Mouse (Mus musculus) forebrain, embryonic 16.5 days (tissue): ENCODE results near the gene Rxfp1. TPM values are rescaled to one million over a fixed set of nuclear protein-coding genes. Genes with fewer than 3 reads are reported as not detected.

Source experiments
- ATAC-seq: fragments of 200-750 bp; cut with Nextera tagmentation; 2 replicates; pipeline ENCODE4 v1.8.0; 2017; ENCODE audit warnings: mild to moderate bottlenecking, moderate library complexity
- H3K27ac ChIP-seq: fragments of 300-500 bp; sonication (generic); 2 replicates; pipeline ENCODE4 v1.5.1; 2014; ENCODE audit warnings: low read length, control low read depth
- H3K27me3 ChIP-seq: fragments of 300-500 bp; sonication (generic); replicated peaks from 2 replicates; pipeline ENCODE4 v1.6.1; 2014; ENCODE audit warnings: low read length; ENCODE audit not compliant: control insufficient read depth, insufficient read depth
- H3K36me3 ChIP-seq: fragments of 300-500 bp; sonication (generic); 2 replicates; pipeline ENCODE4 v1.6.1; 2014; ENCODE audit not compliant: control insufficient read depth, insufficient read depth
- H3K4me1 ChIP-seq: fragments of 300-500 bp; sonication (generic); replicated peaks from 2 replicates; pipeline ENCODE4 v1.6.1; 2014; ENCODE audit warnings: low read length; ENCODE audit not compliant: control insufficient read depth, insufficient read depth
- H3K4me2 ChIP-seq: fragments of 300-500 bp; sonication (generic); 2 replicates; pipeline ENCODE4 v1.6.1; 2014; ENCODE audit warnings: mild to moderate bottlenecking, low read length, control low read depth
- H3K4me3 ChIP-seq: fragments of 300-500 bp; sonication (generic); replicated peaks from 2 replicates; pipeline ENCODE4 v1.5.1; 2014; ENCODE audit warnings: mild to moderate bottlenecking, low read length, control low read depth
- H3K9ac ChIP-seq: fragments of 300-500 bp; sonication (generic); replicated peaks from 2 replicates; pipeline ENCODE4 v1.6.1; 2014; ENCODE audit warnings: low read depth, low read length, control low read depth
- H3K9me3 ChIP-seq: fragments of 300-500 bp; sonication (generic); 2 replicates; pipeline ENCODE4 v1.6.1; 2016; ENCODE audit warnings: low read length; ENCODE audit not compliant: control insufficient read depth
- WGBS: fragments of 180-500 bp; shearing (Covaris S2); extraction: QIAGEN DNeasy Blood & Tissue Kit; methylation state at CpG from one replicate; pipeline ENCODE4 v1.1.7; 2014; 5-methylcytosine and 5-hydroxymethylcytosine counted together
- polyA plus RNA-seq: library from polyadenylated mRNA; unstranded; fragments of >200 nt; fragmentation: Nextera tagmentation; extraction: Ambion mirVana; gene quantifications from 2 replicates; pipeline ENCODE4 v1.2.1, GENCODE M21; 2015

Rxfp1 gene
- polyA plus RNA-seq, 1 experiment from 2014 or later = 0.41 TPM

GRCm38 (mm10) chr3:79676411-79676810 is 61.3 kb downstream of the Rxfp1 start:
- no peaks in the 10 kb centered on the region for H3K27me3 ChIP-seq
- no peaks in the 10 kb centered on the region for H3K36me3 ChIP-seq
- H3K9me3 ChIP-seq = no peaks in the 10 kb centered on the region

GRCm38 (mm10) chr3:79674641-79675040 is 63.0 kb downstream of the Rxfp1 start:
- ATAC-seq = no peak
- Histone ChIP-seq H3K27ac (no peak overlapping the region), H3K9me3 (no peaks in the 10 kb centered on the region), H3K4me2 (no peak overlapping the region), H3K9ac (no peak overlapping the region), H3K4me1 (no peaks in the 10 kb centered on the region), H3K4me3 (no peak overlapping the region), H3K27me3 (no peaks in the 10 kb centered on the region), H3K36me3 (no peaks in the 10 kb centered on the region)
- WGBS = 88% methylated on average over 5 of the region's 5 CpGs

More at GRCm38 (mm10) chr3:79676411-79676810, 61.3 kb downstream of the Rxfp1 start:
- H3K4me2 ChIP-seq = no peak overlapping the region
- WGBS = 96% methylated on average over 3 of the region's 3 CpGs
- H3K27ac ChIP-seq = no peak overlapping the region
- no peak overlapping the region for H3K9ac ChIP-seq
- H3K4me1 ChIP-seq = no peaks in the 10 kb centered on the region
- H3K4me3 ChIP-seq = no peak overlapping the region
- ATAC-seq = no peak

- Histone ChIP-seq H3K4me3 (no peak overlapping the region), H3K9ac (no peak overlapping the region), H3K27me3 (no peaks in the 10 kb centered on the region), H3K4me1 (no peaks in the 10 kb centered on the region), H3K27ac (no peak overlapping the region), H3K9me3 (no peaks in the 10 kb centered on the region), H3K36me3 (no peaks in the 10 kb centered on the region), H3K4me2 (no peak overlapping the region)
- ATAC-seq = peak; percentile 50; the same call in 1 of the 2 replicates
- WGBS = 16% methylated on average over 4 of the region's 4 CpGs
Measured at GRCm38 (mm10) chr3:79673082-79673481, 64.6 kb downstream of the Rxfp1 start.

- 81% methylated on average over 16 of the region's 16 CpGs for WGBS
- no peaks in the 10 kb centered on the region for H3K4me1 ChIP-seq
- no peaks in the 10 kb centered on the region for H3K27me3 ChIP-seq
- H3K36me3 ChIP-seq = no peaks in the 10 kb centered on the region
- H3K27ac ChIP-seq = no peak overlapping the region
- no peak overlapping the region for H3K9ac ChIP-seq
- H3K9me3 ChIP-seq = no peaks in the 10 kb centered on the region
- H3K4me2 ChIP-seq = no peak overlapping the region
- H3K4me3 ChIP-seq = no peak overlapping the region
- no peak for ATAC-seq
Measured at GRCm38 (mm10) chr3:79672188-79672587, 65.5 kb downstream of the Rxfp1 start.

GRCm38 (mm10) chr3:79670556-79670955 is 67.1 kb downstream of the Rxfp1 start:
- H3K9ac ChIP-seq = no peak overlapping the region
- H3K27ac ChIP-seq = no peak overlapping the region
- H3K4me2 ChIP-seq = no peak overlapping the region
- no peak overlapping the region for H3K4me3 ChIP-seq
- ATAC-seq = no peak
- no peaks in the 10 kb centered on the region for H3K4me1 ChIP-seq
- H3K27me3 ChIP-seq = no peaks in the 10 kb centered on the region
- H3K9me3 ChIP-seq = no peaks in the 10 kb centered on the region
- no peaks in the 10 kb centered on the region for H3K36me3 ChIP-seq
- WGBS = 92% methylated on average over 7 of the region's 7 CpGs

- Histone ChIP-seq H3K4me1 (no peaks in the 10 kb centered on the region), H3K27ac (no peak overlapping the region), H3K9me3 (no peaks in the 10 kb centered on the region), H3K9ac (no peak overlapping the region), H3K4me3 (no peak overlapping the region), H3K27me3 (no peaks in the 10 kb centered on the region), H3K36me3 (no peaks in the 10 kb centered on the region), H3K4me2 (no peak overlapping the region)
- WGBS = 38% methylated on average over 9 of the region's 9 CpGs
- ATAC-seq = peak; percentile 69
Measured at GRCm38 (mm10) chr3:79664787-79665408, 72.8 kb downstream of the Rxfp1 start.

GRCm38 (mm10) chr3:79656682-79657081 is 81.0 kb downstream of the Rxfp1 start:
- 73% methylated on average over 5 of the region's 5 CpGs for WGBS
- no peak overlapping the region for H3K4me3 ChIP-seq
- no peak overlapping the region for H3K27ac ChIP-seq
- H3K36me3 ChIP-seq = no peaks in the 10 kb centered on the region
- no peaks in the 10 kb centered on the region for H3K27me3 ChIP-seq
- ATAC-seq = no peak
- no peak overlapping the region for H3K4me2 ChIP-seq
- no peaks in the 10 kb centered on the region for H3K9me3 ChIP-seq
- no peak overlapping the region for H3K9ac ChIP-seq
- no peaks in the 10 kb centered on the region for H3K4me1 ChIP-seq

- ATAC-seq = no peak
- Histone ChIP-seq H3K9me3 (no peaks in the 10 kb centered on the region), H3K9ac (no peak overlapping the region), H3K4me1 (no peaks in the 10 kb centered on the region), H3K36me3 (no peaks in the 10 kb centered on the region), H3K27ac (no peak overlapping the region), H3K4me3 (no peak overlapping the region), H3K4me2 (no peak overlapping the region), H3K27me3 (no peaks in the 10 kb centered on the region)
- 90% methylated on average over 6 of the region's 6 CpGs for WGBS
Measured at GRCm38 (mm10) chr3:79652129-79652528, 85.6 kb downstream of the Rxfp1 start.

GRCm38 (mm10) chr3:79629416-79629730 is 108.3 kb downstream of the Rxfp1 start, which contains the start of gene Etfdh:
TSS of gene Etfdh (minus strand) at chr3:79629500.
- peak; percentile 30 for ATAC-seq
- peak within 1 kb of the TSS; percentile 80 for H3K9ac ChIP-seq
- H3K4me1 ChIP-seq = peaks cover 11% of the 10 kb centered on the region
- no peaks in the 10 kb centered on the region for H3K9me3 ChIP-seq
- H3K36me3 ChIP-seq = peaks cover 11% of the 10 kb centered on the region
- peak within 1 kb of the TSS; percentile 79 for H3K27ac ChIP-seq
- no peaks in the 10 kb centered on the region for H3K27me3 ChIP-seq
- H3K4me2 ChIP-seq = peak within 1 kb of the TSS; percentile 73
- under 1% methylated on average over 10 of the region's 11 CpGs for WGBS
- peak within 1 kb of the TSS; percentile 66 for H3K4me3 ChIP-seq
